ENCODE assay signal across 17 mouse cellular contexts in genomic region chr8:119466794-119467193, GRCm38 (mm10). TPM values are rescaled to one million over a fixed set of nuclear protein-coding genes. Genes with fewer than 3 reads are reported as not detected.
DNase-seq lines count a peak whose midpoint lies in the region; ATAC-seq and TF ChIP-seq lines count a peak whose summit lies in the region.
"Had no signal": no experiment of that assay in that cellular context is flagged by ENCODE, and none has a peak within 500 bp of the region (broad histone marks: within the 10 kb centered on the region; RNA-seq: fewer than 3 reads in every experiment).

No protein-coding gene starts in this region.

- H3K4me3 ChIP-seq in forebrain, embryonic 12.5 days (replicated peaks), result no peak overlapping the region
- H3K4me3 ChIP-seq in forebrain, embryonic 16.5 days (replicated peaks; ENCODE audit: low read length), result no peak overlapping the region
- H3K4me3 ChIP-seq in lung, embryonic 14.5 days (ENCODE audit: low read depth, low read length), result no peak overlapping the region
- H3K4me3 ChIP-seq in hindbrain, embryonic 11.5 days (ENCODE audit: low read depth, low read length), result no peak overlapping the region
- no peak overlapping the region for H3K4me3 ChIP-seq in midbrain, embryonic 15.5 days
- H3K4me3 ChIP-seq: limb, embryonic 15.5 days had no signal

- H3K9ac ChIP-seq in forebrain, embryonic 12.5 days, result no peak overlapping the region
- H3K9ac ChIP-seq in forebrain, embryonic 16.5 days (replicated peaks; ENCODE audit: low read depth, low read length), result no peak overlapping the region
- no peak overlapping the region for H3K9ac ChIP-seq in lung, embryonic 14.5 days
- no peak overlapping the region for H3K9ac ChIP-seq in hindbrain, embryonic 11.5 days (ENCODE audit: low read depth, low read length)
- H3K9ac ChIP-seq in midbrain, embryonic 15.5 days, result no peak overlapping the region
- H3K9ac ChIP-seq: heart, embryonic 13.5 days; limb, embryonic 15.5 days; liver, postnatal 0 days had no signal

- 0 out of 2 replicates have a peak overlapping the region, but pooled peaks have one; percentile 31 for H3K27ac ChIP-seq in forebrain, embryonic 12.5 days
- H3K27ac ChIP-seq in forebrain, embryonic 16.5 days (ENCODE audit: low read length), result no peak overlapping the region
- H3K27ac ChIP-seq in lung, embryonic 14.5 days (ENCODE audit: low read depth), result 0 out of 2 replicates have a peak overlapping the region, but pooled peaks have one; percentile 22
- 0 out of 2 replicates have a peak overlapping the region, but pooled peaks have one; percentile 42 for H3K27ac ChIP-seq in hindbrain, embryonic 11.5 days (ENCODE audit: low read depth, low read length)
- peak overlapping the region; percentile 39; the same call in 1 of the 2 replicates for H3K27ac ChIP-seq in midbrain, embryonic 15.5 days
- H3K27ac ChIP-seq: heart, embryonic 13.5 days; limb, embryonic 15.5 days had no signal

- H3K36me3 ChIP-seq in forebrain, embryonic 12.5 days (replicated peaks), result no peaks in the 10 kb centered on the region
- no peaks in the 10 kb centered on the region for H3K36me3 ChIP-seq in forebrain, embryonic 16.5 days (ENCODE audit: control insufficient read depth, insufficient read depth)
- no peaks in the 10 kb centered on the region for H3K36me3 ChIP-seq in lung, embryonic 14.5 days (ENCODE audit: insufficient read depth)
- no peaks in the 10 kb centered on the region for H3K36me3 ChIP-seq in hindbrain, embryonic 11.5 days (ENCODE audit: control insufficient read depth, insufficient read depth, low read length)
- H3K36me3 ChIP-seq in midbrain, embryonic 15.5 days (replicated peaks), result no peaks in the 10 kb centered on the region
- H3K36me3 ChIP-seq: heart, embryonic 13.5 days; limb, embryonic 15.5 days had no signal

- H3K4me2 ChIP-seq in forebrain, embryonic 12.5 days, result no peak overlapping the region
- H3K4me2 ChIP-seq in forebrain, embryonic 16.5 days (ENCODE audit: low read length), result no peak overlapping the region
- H3K4me2 ChIP-seq in lung, embryonic 14.5 days, result no peak overlapping the region
- H3K4me2 ChIP-seq in hindbrain, embryonic 11.5 days (replicated peaks; ENCODE audit: low read depth, low read length), result no peak overlapping the region
- H3K4me2 ChIP-seq in midbrain, embryonic 15.5 days, result no peak overlapping the region

- H3K4me1 ChIP-seq in forebrain, embryonic 12.5 days, result peaks cover 39% of the 10 kb centered on the region
- peaks cover 18% of the 10 kb centered on the region for H3K4me1 ChIP-seq in forebrain, embryonic 16.5 days (replicated peaks; ENCODE audit: control insufficient read depth, insufficient read depth, low read length)
- 0 out of 2 replicates have a peak, but pooled peaks cover 4% of the 10 kb centered on the region for H3K4me1 ChIP-seq in lung, embryonic 14.5 days (ENCODE audit: insufficient read depth)
- peaks cover 14% of the 10 kb centered on the region for H3K4me1 ChIP-seq in hindbrain, embryonic 11.5 days (replicated peaks; ENCODE audit: control insufficient read depth, insufficient read depth, low read length)
- peaks cover 34% of the 10 kb centered on the region for H3K4me1 ChIP-seq in midbrain, embryonic 15.5 days

- no peak for DNase-seq in lung, embryonic 14.5 days
- DNase-seq in lung, postnatal 36 days, result no peak
- no peak for DNase-seq in hindbrain, embryonic 11.5 days (ENCODE audit: low spot score)
- DNase-seq in right cerebral cortex, postnatal 25 days, result no peak
- DNase-seq: cerebellum, adult 2 months; gastrocnemius, postnatal 36 days; heart, postnatal 4 days; kidney, adult 9 months; liver, postnatal 0 days; thymus, adult 18-20 months had no signal

- H3K27me3 ChIP-seq in forebrain, embryonic 12.5 days, result peaks cover 37% of the 10 kb centered on the region
- H3K27me3 ChIP-seq in forebrain, embryonic 16.5 days (replicated peaks; ENCODE audit: control insufficient read depth, insufficient read depth, low read length), result no peaks in the 10 kb centered on the region
- peaks cover 7% of the 10 kb centered on the region; the same call in 1 of the 2 replicates for H3K27me3 ChIP-seq in lung, embryonic 14.5 days (ENCODE audit: insufficient read depth, low read length)
- H3K27me3 ChIP-seq in hindbrain, embryonic 11.5 days (ENCODE audit: control insufficient read depth, insufficient read depth, low read length), result peaks cover 12% of the 10 kb centered on the region; the same call in 1 of the 2 replicates
- 0 out of 2 replicates have a peak, but pooled peaks cover 5% of the 10 kb centered on the region for H3K27me3 ChIP-seq in midbrain, embryonic 15.5 days (replicated peaks)

- no peak for ATAC-seq in forebrain, embryonic 12.5 days (ENCODE audit: low FRiP score)
- ATAC-seq in forebrain, embryonic 16.5 days, result no peak
- ATAC-seq in lung, embryonic 14.5 days (ENCODE audit: insufficient read depth), result no peak
- no peak for ATAC-seq in hindbrain, embryonic 11.5 days (ENCODE audit: low FRiP score)
- ATAC-seq in midbrain, embryonic 15.5 days (replicated peaks), result no peak
- no peak for ATAC-seq in inflammation-experienced regulatory T-cells, adult 6 months
- ATAC-seq: liver, postnatal 0 days; Patski had no signal

- no peaks in the 10 kb centered on the region for H3K9me3 ChIP-seq in forebrain, embryonic 12.5 days
- H3K9me3 ChIP-seq in forebrain, embryonic 16.5 days (ENCODE audit: control insufficient read depth, low read length), result no peaks in the 10 kb centered on the region
- H3K9me3 ChIP-seq in lung, embryonic 14.5 days (ENCODE audit: low read depth, low read length), result no peaks in the 10 kb centered on the region
- H3K9me3 ChIP-seq in hindbrain, embryonic 11.5 days (ENCODE audit: control insufficient read depth, low read length), result no peaks in the 10 kb centered on the region
- no peaks in the 10 kb centered on the region for H3K9me3 ChIP-seq in midbrain, embryonic 15.5 days
- H3K9me3 ChIP-seq: heart, embryonic 13.5 days; limb, embryonic 15.5 days had no signal

- no peak for TF ChIP-seq CTCF in lung, embryonic 14.5 days (IDR thresholded peaks at IDR 0.05; ENCODE audit: low read depth)

- WGBS in forebrain, embryonic 12.5 days, result 76% methylated on average over 10 of the region's 10 CpGs
- 67% methylated on average over 10 of the region's 10 CpGs for WGBS in forebrain, embryonic 16.5 days
- WGBS in lung, embryonic 14.5 days, result 66% methylated on average over 10 of the region's 10 CpGs
- WGBS in hindbrain, embryonic 11.5 days, result 76% methylated on average over 10 of the region's 10 CpGs
- WGBS in midbrain, embryonic 15.5 days, result 66% methylated on average over 10 of the region's 10 CpGs

RNA-seq across cellular contexts. Expression of gene Necab2, which starts 20.3 kb away (rescaled TPM):
- 14.6 and 15.4 TPM in 2 replicates for polyA plus RNA-seq in forebrain, embryonic 12.5 days (2016; fragmentation: Nextera tagmentation; extraction: Ambion mirVana)
- 11.9 and 28.9 TPM in 2 replicates for polyA plus RNA-seq in forebrain, embryonic 16.5 days (2015; fragmentation: Nextera tagmentation; extraction: Ambion mirVana)
- polyA plus RNA-seq in lung, embryonic 14.5 days (2014; fragmentation: Nextera tagmentation; extraction: Ambion mirVana), result 1.9 and 2.2 TPM in 2 replicates
- 14.5 and 17.2 TPM in 2 replicates for polyA plus RNA-seq in hindbrain, embryonic 11.5 days (2014; fragmentation: Nextera tagmentation; extraction: Ambion mirVana)
- 53.0 and 60.5 TPM in 2 replicates for polyA plus RNA-seq in midbrain, embryonic 15.5 days (2015; fragmentation: Nextera tagmentation; extraction: Ambion mirVana)
- polyA plus RNA-seq in inflammation-experienced regulatory T-cells, adult 6 months (2017; shearing (Covaris generic)), result not detected
- polyA plus RNA-seq: liver, postnatal 0 days had no signal

RNA-seq across cellular contexts. Expression of gene Osgin1, which starts 32.9 kb away (rescaled TPM):
- 0.13 and 0.65 TPM in 2 replicates for polyA plus RNA-seq in forebrain, embryonic 12.5 days (2016; fragmentation: Nextera tagmentation; extraction: Ambion mirVana)
- 0.20 TPM in 2 replicates for polyA plus RNA-seq in forebrain, embryonic 16.5 days (2015; fragmentation: Nextera tagmentation; extraction: Ambion mirVana)
- polyA plus RNA-seq in lung, embryonic 14.5 days (2014; fragmentation: Nextera tagmentation; extraction: Ambion mirVana), result 0.53 and 0.85 TPM in 2 replicates
- polyA plus RNA-seq in hindbrain, embryonic 11.5 days (2014; fragmentation: Nextera tagmentation; extraction: Ambion mirVana), result 0.23 TPM in 1 of 2 replicates, not detected in the other
- 0.28 and 0.34 TPM in 2 replicates for polyA plus RNA-seq in midbrain, embryonic 15.5 days (2015; fragmentation: Nextera tagmentation; extraction: Ambion mirVana)
- polyA plus RNA-seq in inflammation-experienced regulatory T-cells, adult 6 months (2017; shearing (Covaris generic)), result 10 to 100 TPM; 15.6 to 28.0 (median 24.5) TPM

RNA-seq across cellular contexts. Expression of gene Slc38a8, which starts 34.7 kb away (rescaled TPM):
- polyA plus RNA-seq in forebrain, embryonic 12.5 days (2016; fragmentation: Nextera tagmentation; extraction: Ambion mirVana), result 0.20 TPM in 1 of 2 replicates, not detected in the other
- polyA plus RNA-seq in forebrain, embryonic 16.5 days (2015; fragmentation: Nextera tagmentation; extraction: Ambion mirVana), result not detected in 2 replicates
- not detected in 2 replicates for polyA plus RNA-seq in lung, embryonic 14.5 days (2014; fragmentation: Nextera tagmentation; extraction: Ambion mirVana)
- polyA plus RNA-seq in hindbrain, embryonic 11.5 days (2014; fragmentation: Nextera tagmentation; extraction: Ambion mirVana), result 0.11 TPM in 1 of 2 replicates, not detected in the other
- polyA plus RNA-seq in midbrain, embryonic 15.5 days (2015; fragmentation: Nextera tagmentation; extraction: Ambion mirVana), result 0.13 TPM in 1 of 2 replicates, not detected in the other
- not detected for polyA plus RNA-seq in inflammation-experienced regulatory T-cells, adult 6 months (2017; shearing (Covaris generic))
- polyA plus RNA-seq: heart, embryonic 13.5 days; limb, embryonic 15.5 days; liver, postnatal 0 days; Patski had no signal
